In the genomic region with DNA sequence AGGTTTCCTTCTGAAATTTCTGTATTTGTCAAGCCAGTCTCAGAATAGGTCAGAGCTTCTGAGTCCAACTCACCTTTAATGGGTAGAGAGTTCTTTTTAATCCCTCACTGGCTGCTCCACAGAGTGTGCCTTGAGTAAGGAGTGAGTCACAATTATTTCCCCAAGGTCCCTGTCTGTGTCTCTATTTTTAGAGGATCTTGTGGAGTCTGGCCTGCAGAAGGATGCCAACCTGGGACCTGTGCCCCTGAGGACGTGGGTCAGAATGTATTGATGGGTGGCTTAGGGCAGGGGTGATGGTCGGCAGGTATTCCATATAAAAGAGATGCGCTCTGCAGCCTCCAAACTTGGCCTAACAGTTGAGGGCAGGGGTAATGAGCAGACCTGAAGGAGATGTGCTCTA, we compare ENCODE assay signal across 20 mouse cellular contexts.
"Had no signal": no experiment of that assay in that cellular context is flagged by ENCODE, and none has a peak within 500 bp of the region (broad histone marks: within the 10 kb centered on the region; RNA-seq: fewer than 3 reads in every experiment).

No protein-coding gene starts in this region.

- ATAC-seq: liver, postnatal 0 days; lung, postnatal 0 days had no signal

- H3K9ac ChIP-seq: liver, embryonic 15.5 days; liver, postnatal 0 days; lung, embryonic 15.5 days; midbrain, embryonic 12.5 days; neural tube, embryonic 12.5 days had no signal

- H3K4me2 ChIP-seq: liver, embryonic 15.5 days; lung, embryonic 15.5 days; midbrain, embryonic 12.5 days; neural tube, embryonic 12.5 days had no signal

- H3K9me3 ChIP-seq: liver, embryonic 15.5 days; lung, embryonic 15.5 days; megakaryocyte, embryonic 14.5 days; midbrain, embryonic 12.5 days; neural tube, embryonic 12.5 days had no signal

- H3K27me3 ChIP-seq: liver, embryonic 15.5 days; lung, embryonic 15.5 days; megakaryocyte, embryonic 14.5 days; neural tube, embryonic 12.5 days had no signal

- H3K36me3 ChIP-seq: liver, embryonic 15.5 days; lung, embryonic 15.5 days; neural tube, embryonic 12.5 days had no signal

- H3K27ac ChIP-seq: liver, embryonic 15.5 days; lung, embryonic 15.5 days; macrophage; midbrain, embryonic 12.5 days; neural tube, embryonic 12.5 days had no signal

- DNase-seq: liver, postnatal 0 days; lung, adult 2 months; lung, postnatal 14 days; lung, postnatal 36 days; midbrain, embryonic 14.5 days; retina, postnatal 1 day; right cerebral cortex, adult 18-20 months; right cerebral cortex, postnatal 14 days; right cerebral cortex, postnatal 4 days; spleen, adult 18-20 months; thymus, adult 18-20 months; thymus, postnatal 14 days; thymus, postnatal 36 days had no signal

- H3K4me3 ChIP-seq: liver, embryonic 15.5 days; lung, embryonic 15.5 days; megakaryocyte, embryonic 14.5 days; midbrain, embryonic 12.5 days; neural tube, embryonic 12.5 days had no signal

- H3K4me1 ChIP-seq: lung, embryonic 15.5 days had no signal
